Mouse (Mus musculus): ENCODE results near the gene Klhl40. TPM values are rescaled to one million over a fixed set of nuclear protein-coding genes. Genes with fewer than 3 reads are reported as not detected.
A peak's percentile ranks its signal among the peaks of the same experiment; 100 is the strongest.

Klhl40 gene
- total and polyA plus RNA-seq, 3 experiments: not detected

DNA sequence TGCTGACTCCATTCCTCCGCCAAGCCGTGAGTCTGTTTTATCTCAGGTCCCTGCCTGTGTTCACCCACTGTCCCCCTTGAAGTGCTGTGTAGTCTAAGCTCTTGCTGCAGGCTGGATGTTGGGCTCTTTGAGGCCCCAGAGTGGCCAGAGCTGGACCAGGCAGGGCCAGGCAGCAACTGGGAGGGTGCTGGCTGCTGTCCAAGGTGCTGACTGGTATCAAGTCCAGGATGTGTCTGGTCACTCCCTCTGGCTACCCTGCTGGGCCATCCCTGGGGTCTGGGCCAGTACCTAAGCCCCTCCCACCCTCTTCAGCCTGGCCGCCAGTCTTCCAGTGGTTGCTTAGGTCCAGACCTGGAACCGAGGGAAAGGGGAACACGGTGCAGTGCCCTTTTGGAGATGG lies 13.8 kb downstream of the Klhl40 start:
- TF ChIP-seq CTCF (IDR thresholded peaks at IDR 0.05; ENCODE audit: low read depth, low read length) (no peak), POLR2AphosphoS5 (IDR thresholded peaks at IDR 0.05; ENCODE audit: insufficient replicate concordance, low read depth, low read length) (no peak), GATA2 (IDR thresholded peaks at IDR 0.05; ENCODE audit: borderline replicate concordance, low read depth, low read length) (no peak), GATA1 (IDR thresholded peaks at IDR 0.05; ENCODE audit: borderline replicate concordance, low read length) (no peak), TAL1 (conservative IDR thresholded peaks at IDR 0.05; ENCODE audit: low read depth, low read length) (no peak)
- Histone ChIP-seq H3K4me1 (ENCODE audit: insufficient read depth, low read depth, low read length) (no peaks in the 10 kb centered on the region), H3K36me3 (replicated peaks) (no peaks in the 10 kb centered on the region), H3K4me3 (ENCODE audit: low read depth, low read length) (no peak overlapping the region), H3K27me3 (ENCODE audit: insufficient read depth, low read length) (peaks cover 9% of the 10 kb centered on the region), H3K9me3 (replicated peaks) (no peaks in the 10 kb centered on the region)
- DNase-seq (ENCODE audit: low spot score) (peak; percentile 57), ATAC-seq (ENCODE audit: extremely low read depth, insufficient number of reproducible peaks, low FRiP score, poor library complexity, severe bottlenecking) (no peak)

DNA sequence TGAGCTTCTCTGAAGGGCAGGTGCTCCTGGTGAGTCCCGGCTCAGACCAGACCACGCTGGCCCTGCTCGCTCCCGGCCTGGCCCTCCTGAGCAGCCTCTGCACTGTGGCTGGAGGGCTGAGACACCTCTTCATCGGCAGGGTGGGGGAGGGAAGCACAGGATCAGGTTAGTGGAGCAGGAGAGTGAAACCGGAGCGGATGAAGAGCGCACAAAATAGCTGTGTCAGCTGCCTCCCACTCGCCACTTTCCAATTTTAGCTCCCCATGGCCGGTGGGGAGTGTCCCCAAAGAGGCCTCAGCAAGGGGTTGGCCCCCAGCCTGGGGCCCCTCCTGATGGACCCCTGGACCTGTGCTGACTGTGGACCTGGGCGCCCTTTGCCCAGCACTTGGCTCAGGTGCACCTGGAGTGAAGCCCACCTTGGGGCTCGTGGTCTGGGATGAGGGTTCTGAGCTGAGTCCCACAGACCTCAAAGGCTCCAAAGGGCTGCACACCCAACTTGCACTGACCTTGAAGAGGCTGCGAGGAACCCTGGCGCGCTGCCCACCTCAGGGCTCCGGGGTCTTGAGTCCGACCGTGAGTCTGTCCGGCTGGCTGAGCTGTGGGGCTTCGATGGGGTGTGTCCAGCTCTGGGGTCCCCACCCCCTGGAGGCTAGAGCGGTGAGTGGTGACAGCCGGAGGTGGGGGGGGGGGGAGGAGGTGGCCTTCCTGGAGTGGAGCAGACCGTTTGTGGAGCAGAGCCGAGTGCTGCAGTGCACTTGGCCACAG lies 14.5 kb downstream of the Klhl40 start, which contains the start of gene Hhatl:
Gene Hhatl, minus strand, starts transcription at position 751 of the 765 bp plus-strand sequence.
- no peaks in the 10 kb centered on the region for H3K9me3 ChIP-seq (replicated peaks)
- ATAC-seq (ENCODE audit: extremely low read depth, insufficient number of reproducible peaks, low FRiP score, poor library complexity, severe bottlenecking): no peak
- H3K4me1 ChIP-seq (ENCODE audit: insufficient read depth, low read depth, low read length): no peaks in the 10 kb centered on the region
- no peaks in the 10 kb centered on the region for H3K36me3 ChIP-seq (replicated peaks)
- peaks cover 3% of the 10 kb centered on the region; the same call in 1 of the 2 replicates for H3K27me3 ChIP-seq (ENCODE audit: insufficient read depth, low read length)
- no peak for DNase-seq (ENCODE audit: low spot score)
- no peak within 1 kb of the TSS for H3K4me3 ChIP-seq (ENCODE audit: low read depth, low read length)
- no peak for TF ChIP-seq CTCF (IDR thresholded peaks at IDR 0.05; ENCODE audit: low read depth, low read length)
- TF ChIP-seq POLR2AphosphoS5 (IDR thresholded peaks at IDR 0.05; ENCODE audit: insufficient replicate concordance, low read depth, low read length): no peak
- no peak for TF ChIP-seq GATA2 (IDR thresholded peaks at IDR 0.05; ENCODE audit: borderline replicate concordance, low read depth, low read length)
- TF ChIP-seq TAL1 (conservative IDR thresholded peaks at IDR 0.05; ENCODE audit: low read depth, low read length): no peak

DNA sequence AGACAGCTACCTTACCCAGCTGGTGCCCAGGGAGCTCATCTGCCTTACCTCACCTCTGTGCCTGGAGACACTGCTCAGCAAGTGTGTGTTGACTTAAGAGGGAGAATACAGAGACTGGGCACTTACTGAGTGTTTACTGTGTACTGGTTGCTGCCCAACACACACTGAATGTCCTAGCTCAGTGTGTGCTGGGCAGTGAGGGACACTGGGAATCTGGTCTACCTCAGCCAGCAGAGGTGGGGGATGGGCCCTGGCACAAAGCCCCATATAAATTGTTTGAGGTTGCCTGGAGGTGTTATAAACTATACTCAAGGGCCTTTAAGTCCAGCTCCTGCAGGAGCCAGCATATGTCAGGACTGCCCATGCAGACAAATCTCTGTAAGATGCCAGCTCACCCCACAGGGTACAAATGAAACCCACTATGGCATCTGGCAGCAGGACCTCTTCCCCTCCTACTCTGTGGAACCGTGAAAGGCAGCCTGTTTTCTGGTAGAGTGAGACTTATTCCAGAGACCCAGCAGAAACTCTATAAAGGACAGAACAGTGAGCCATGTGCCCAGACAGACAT lies 17.6 kb downstream of the Klhl40 start:
- TF ChIP-seq POLR2AphosphoS5 (IDR thresholded peaks at IDR 0.05; ENCODE audit: insufficient replicate concordance, low read depth, low read length) (no peak), CTCF (IDR thresholded peaks at IDR 0.05; ENCODE audit: low read depth, low read length) (no peak), TAL1 (conservative IDR thresholded peaks at IDR 0.05; ENCODE audit: low read depth, low read length) (no peak), GATA1 (IDR thresholded peaks at IDR 0.05; ENCODE audit: borderline replicate concordance, low read length) (no peak)
- no peak for ATAC-seq (ENCODE audit: extremely low read depth, insufficient number of reproducible peaks, low FRiP score, poor library complexity, severe bottlenecking)
- H3K36me3 ChIP-seq (replicated peaks): no peaks in the 10 kb centered on the region
- H3K4me3 ChIP-seq (ENCODE audit: low read depth, low read length): no peak overlapping the region
- H3K9me3 ChIP-seq (replicated peaks): no peaks in the 10 kb centered on the region
- DNase-seq (ENCODE audit: low spot score): no peak
- H3K4me1 ChIP-seq (ENCODE audit: insufficient read depth, low read depth, low read length): no peaks in the 10 kb centered on the region
- peaks cover 8% of the 10 kb centered on the region; the same call in 1 of the 2 replicates for H3K27me3 ChIP-seq (ENCODE audit: insufficient read depth, low read length)

DNA sequence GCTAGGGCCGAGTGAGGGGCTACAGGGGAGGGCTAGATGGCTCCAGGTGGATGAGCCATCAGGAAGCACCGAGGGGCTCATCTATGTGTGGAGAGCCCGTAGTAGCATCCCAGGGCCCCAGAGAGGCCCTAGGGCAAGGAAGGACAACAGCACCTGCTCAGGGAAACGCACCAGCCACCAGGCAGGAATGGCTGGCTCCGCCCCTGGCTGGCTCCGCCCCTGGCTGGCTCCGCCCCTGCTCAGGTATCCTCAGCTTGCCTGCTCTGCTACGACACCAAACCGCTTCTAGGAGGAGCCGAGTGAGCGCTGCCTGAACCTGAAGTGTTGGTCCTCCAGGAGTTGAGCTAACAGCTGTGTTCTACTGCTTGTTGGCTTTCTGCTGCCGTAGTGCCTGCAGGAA lies 20.3 kb downstream of the Klhl40 start:
- Histone ChIP-seq H3K4me3 (ENCODE audit: low read depth, low read length) (no peak overlapping the region), H3K36me3 (replicated peaks) (no peaks in the 10 kb centered on the region), H3K27me3 (ENCODE audit: insufficient read depth, low read length) (peaks cover 12% of the 10 kb centered on the region; the same call in 1 of the 2 replicates), H3K4me1 (ENCODE audit: insufficient read depth, low read depth, low read length) (no peaks in the 10 kb centered on the region), H3K9me3 (replicated peaks) (no peaks in the 10 kb centered on the region)
- no peak for ATAC-seq (ENCODE audit: extremely low read depth, insufficient number of reproducible peaks, low FRiP score, poor library complexity, severe bottlenecking)
- no peak for TF ChIP-seq TAL1 (conservative IDR thresholded peaks at IDR 0.05; ENCODE audit: low read depth, low read length)
- no peak for TF ChIP-seq GATA1 (IDR thresholded peaks at IDR 0.05; ENCODE audit: borderline replicate concordance, low read length)
- no peak for TF ChIP-seq GATA2 (IDR thresholded peaks at IDR 0.05; ENCODE audit: borderline replicate concordance, low read depth, low read length)
- TF ChIP-seq CTCF (IDR thresholded peaks at IDR 0.05; ENCODE audit: low read depth, low read length): no peak
- TF ChIP-seq POLR2AphosphoS5 (IDR thresholded peaks at IDR 0.05; ENCODE audit: insufficient replicate concordance, low read depth, low read length): no peak
- no peak for DNase-seq (ENCODE audit: low spot score)

DNA sequence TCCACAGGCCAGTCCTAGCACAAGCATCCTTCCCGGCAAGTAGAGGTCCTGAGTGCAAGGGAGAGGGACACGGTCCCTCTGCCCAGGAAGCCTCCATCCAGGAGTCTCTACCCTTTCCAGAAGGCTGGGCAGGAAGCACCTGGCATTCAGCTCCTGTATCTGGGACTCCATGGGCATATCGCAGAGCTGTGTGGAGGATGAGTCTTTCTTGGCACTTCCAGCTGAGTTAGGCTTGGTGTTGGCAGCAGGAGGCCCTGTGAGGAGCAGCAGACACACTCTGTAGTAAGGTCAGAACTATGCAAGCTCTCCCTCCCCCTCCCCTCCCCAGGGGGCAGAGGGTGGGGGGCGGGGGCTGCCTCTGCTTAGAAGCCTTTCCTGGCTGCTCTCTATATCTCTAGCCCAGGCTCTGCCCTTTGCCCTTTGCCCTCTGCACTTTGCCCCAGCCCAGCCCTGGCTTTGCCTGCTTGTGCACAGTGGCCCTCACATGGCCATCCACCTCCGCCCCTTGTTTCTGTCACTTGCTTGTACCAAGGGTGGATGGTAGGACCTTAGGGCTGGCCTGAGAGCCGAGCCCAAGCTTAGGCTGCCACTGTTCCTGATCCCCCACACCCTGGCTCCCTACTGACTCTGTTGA lies 21.6 kb downstream of the Klhl40 start:
- Histone ChIP-seq H3K4me3 (ENCODE audit: low read depth, low read length) (no peak overlapping the region), H3K36me3 (replicated peaks) (no peaks in the 10 kb centered on the region), H3K27me3 (ENCODE audit: insufficient read depth, low read length) (peaks cover 12% of the 10 kb centered on the region; the same call in 1 of the 2 replicates), H3K4me1 (ENCODE audit: insufficient read depth, low read depth, low read length) (no peaks in the 10 kb centered on the region), H3K9me3 (replicated peaks) (no peaks in the 10 kb centered on the region)
- TF ChIP-seq GATA2 (IDR thresholded peaks at IDR 0.05; ENCODE audit: borderline replicate concordance, low read depth, low read length) (no peak), GATA1 (IDR thresholded peaks at IDR 0.05; ENCODE audit: borderline replicate concordance, low read length) (no peak), CTCF (IDR thresholded peaks at IDR 0.05; ENCODE audit: low read depth, low read length) (no peak), TAL1 (conservative IDR thresholded peaks at IDR 0.05; ENCODE audit: low read depth, low read length) (no peak), POLR2AphosphoS5 (IDR thresholded peaks at IDR 0.05; ENCODE audit: insufficient replicate concordance, low read depth, low read length) (no peak)
- no peak; the same call in 1 of the 2 replicates for ATAC-seq (ENCODE audit: extremely low read depth, insufficient number of reproducible peaks, low FRiP score, poor library complexity, severe bottlenecking)
- no peak for DNase-seq (ENCODE audit: low spot score)

DNA sequence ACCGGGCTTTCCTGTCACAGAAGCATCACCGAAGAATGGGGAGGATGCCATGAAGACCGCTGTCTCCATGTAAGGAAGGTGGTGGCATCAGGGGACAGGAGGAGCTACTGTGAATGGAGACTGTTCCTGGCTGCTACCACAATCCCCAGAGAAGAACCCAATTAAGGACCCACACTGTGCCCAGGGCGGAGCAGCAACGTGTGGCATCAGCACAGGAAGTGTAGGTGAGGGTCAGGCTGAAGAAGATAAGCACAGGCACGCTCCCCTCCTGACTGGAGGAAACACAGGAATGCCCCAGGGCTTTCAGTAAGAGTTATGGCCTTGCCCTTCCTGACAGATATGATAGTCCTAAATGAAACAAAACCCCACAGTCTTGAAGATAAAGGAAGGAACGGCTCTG lies 25.3 kb downstream of the Klhl40 start:
- H3K27me3 ChIP-seq (ENCODE audit: insufficient read depth, low read length): peaks cover 12% of the 10 kb centered on the region; the same call in 1 of the 2 replicates

More for the DNA sequence above, 25.3 kb downstream of the Klhl40 start:
- ATAC-seq (ENCODE audit: extremely low read depth, insufficient number of reproducible peaks, low FRiP score, poor library complexity, severe bottlenecking): no peak
- Histone ChIP-seq H3K36me3 (replicated peaks) (no peaks in the 10 kb centered on the region), H3K9me3 (replicated peaks) (no peaks in the 10 kb centered on the region), H3K4me1 (ENCODE audit: insufficient read depth, low read depth, low read length) (no peaks in the 10 kb centered on the region), H3K4me3 (ENCODE audit: low read depth, low read length) (no peak overlapping the region)
- TF ChIP-seq CTCF (IDR thresholded peaks at IDR 0.05; ENCODE audit: low read depth, low read length) (no peak), GATA1 (IDR thresholded peaks at IDR 0.05; ENCODE audit: borderline replicate concordance, low read length) (no peak), POLR2AphosphoS5 (IDR thresholded peaks at IDR 0.05; ENCODE audit: insufficient replicate concordance, low read depth, low read length) (no peak), TAL1 (conservative IDR thresholded peaks at IDR 0.05; ENCODE audit: low read depth, low read length) (no peak), GATA2 (IDR thresholded peaks at IDR 0.05; ENCODE audit: borderline replicate concordance, low read depth, low read length) (no peak)
- DNase-seq (ENCODE audit: low spot score): no peak

All from G1E (cell line).